Mouse (Mus musculus) C2C12 (cell line): ENCODE measurements at regions not wholly inside any gene's neighbourhood (a gene's known extent, or its start where the extent isn't known, plus 50 kb on each side); places are given as distances from the start of the nearest gene placed in this dataset.

Source experiments
- H3K27me3 ChIP-seq: one replicate; pipeline ENCODE4 v1.6.1; 2011; ENCODE audit not compliant: control insufficient read depth, insufficient read depth, insufficient read length
- H3K36me3 ChIP-seq: one replicate; pipeline ENCODE4 v1.6.1; 2011; ENCODE audit not compliant: control insufficient read depth, insufficient read depth
- H3K4me3 ChIP-seq: one replicate; pipeline ENCODE4 v1.5.1; 2011; ENCODE audit warnings: mild to moderate bottlenecking, control low read depth; ENCODE audit not compliant: poor library complexity, insufficient read depth, severe bottlenecking
- H3K79me2 ChIP-seq: one replicate; pipeline ENCODE4 v1.6.1; 2011; ENCODE audit not compliant: control insufficient read depth, insufficient read depth
- H3K79me3 ChIP-seq: one replicate; pipeline ENCODE4 v1.6.1; 2011; ENCODE audit warnings: low read depth, control low read depth
- H3ac ChIP-seq: one replicate; pipeline ENCODE3; 2011; ENCODE audit warnings: low read depth; ENCODE audit not compliant: control insufficient read depth, insufficient read length
- CEBPB ChIP-seq: IDR thresholded peaks from one replicate; pipeline ENCODE4 v1.6.1; 2011; ENCODE audit warnings: low read depth, mild to moderate bottlenecking, control low read depth, moderate library complexity
- CTCF ChIP-seq: IDR thresholded peaks from one replicate; pipeline ENCODE4 v1.5.1; 2011; ENCODE audit not compliant: control insufficient read depth, insufficient read depth, insufficient read length
- FOSL1 ChIP-seq: IDR thresholded peaks from one replicate; pipeline ENCODE4 v1.8.0; 2011; ENCODE audit warnings: mild to moderate bottlenecking, low read length; ENCODE audit not compliant: poor library complexity, insufficient read depth, severe bottlenecking
- MAX ChIP-seq: IDR thresholded peaks from one replicate; pipeline ENCODE4 v1.6.1; 2011; ENCODE audit warnings: mild to moderate bottlenecking, control low read depth
- MYOD1 ChIP-seq: IDR thresholded peaks from one replicate; pipeline ENCODE4 v1.6.1; 2011; ENCODE audit warnings: low read depth; ENCODE audit not compliant: control insufficient read depth, insufficient read length
- MYOG ChIP-seq: IDR thresholded peaks from one replicate; pipeline ENCODE4 v1.6.1; 2011; ENCODE audit not compliant: control insufficient read depth, insufficient read length; ENCODE audit errors: extremely low read depth
- USF1 ChIP-seq: IDR thresholded peaks from one replicate; pipeline ENCODE4 v1.6.1; 2011; ENCODE audit warnings: low read depth, mild to moderate bottlenecking, control low read depth, moderate library complexity

GRCm38 (mm10) chr9:31983759-31984586, 70.7 kb upstream of the Barx2 start:
- no peak overlapping the region for H3ac ChIP-seq
- H3K79me3 ChIP-seq: no peaks in the 10 kb centered on the region
- H3K27me3 ChIP-seq: no peaks in the 10 kb centered on the region
- H3K79me2 ChIP-seq: no peaks in the 10 kb centered on the region
- no peak for TF ChIP-seq MAX
- no peak for TF ChIP-seq MYOD1
- no peak for TF ChIP-seq USF1
- TF ChIP-seq FOSL1: no peak
- no peak for TF ChIP-seq MYOG
- TF ChIP-seq CEBPB: no peak
- no peak for TF ChIP-seq CTCF
- no peaks in the 10 kb centered on the region for H3K36me3 ChIP-seq
- H3K4me3 ChIP-seq: no peak overlapping the region

- H3K36me3 ChIP-seq: no peaks in the 10 kb centered on the region
- H3K79me2 ChIP-seq: no peaks in the 10 kb centered on the region
- H3ac ChIP-seq: no peak overlapping the region
- no peak overlapping the region for H3K4me3 ChIP-seq
- no peaks in the 10 kb centered on the region for H3K27me3 ChIP-seq
- TF ChIP-seq MYOD1 (no peak), CEBPB (no peak), FOSL1 (no peak), USF1 (no peak), MAX (no peak), CTCF (no peak), MYOG (no peak)
- no peaks in the 10 kb centered on the region for H3K79me3 ChIP-seq
Observed at GRCm38 (mm10) chr9:31988826-31989225, 75.6 kb upstream of the Barx2 start.

- Histone ChIP-seq H3K79me3 (no peaks in the 10 kb centered on the region), H3K36me3 (no peaks in the 10 kb centered on the region), H3ac (no peak overlapping the region), H3K4me3 (no peak overlapping the region), H3K79me2 (no peaks in the 10 kb centered on the region), H3K27me3 (no peaks in the 10 kb centered on the region)
- TF ChIP-seq MYOG (no peak), MAX (no peak), MYOD1 (no peak), USF1 (no peak), CTCF (no peak), CEBPB (no peak), FOSL1 (no peak)
Observed at GRCm38 (mm10) chr9:31989581-31990360, 76.5 kb upstream of the Barx2 start.

- Histone ChIP-seq H3K4me3 (no peak overlapping the region), H3K79me2 (no peaks in the 10 kb centered on the region), H3K27me3 (no peaks in the 10 kb centered on the region), H3K79me3 (no peaks in the 10 kb centered on the region), H3ac (no peak overlapping the region), H3K36me3 (no peaks in the 10 kb centered on the region)
- TF ChIP-seq MYOG (no peak), MYOD1 (no peak), FOSL1 (no peak), CTCF (no peak), MAX (no peak), USF1 (no peak), CEBPB (no peak)
Observed at GRCm38 (mm10) chr9:31990456-31990855, 77.2 kb upstream of the Barx2 start.

- H3ac ChIP-seq: no peak overlapping the region
- no peaks in the 10 kb centered on the region for H3K36me3 ChIP-seq
- TF ChIP-seq FOSL1: no peak
- no peak for TF ChIP-seq CEBPB
- TF ChIP-seq MYOD1: no peak
- no peak for TF ChIP-seq USF1
- no peak for TF ChIP-seq MYOG
- no peak for TF ChIP-seq CTCF
- no peaks in the 10 kb centered on the region for H3K27me3 ChIP-seq
- no peaks in the 10 kb centered on the region for H3K79me3 ChIP-seq
- H3K4me3 ChIP-seq: no peak overlapping the region
- no peaks in the 10 kb centered on the region for H3K79me2 ChIP-seq
Observed at GRCm38 (mm10) chr9:31993631-31994601, 80.7 kb upstream of the Barx2 start.
